Mouse (Mus musculus): ENCODE results near the gene Ccdc91.

DNA sequence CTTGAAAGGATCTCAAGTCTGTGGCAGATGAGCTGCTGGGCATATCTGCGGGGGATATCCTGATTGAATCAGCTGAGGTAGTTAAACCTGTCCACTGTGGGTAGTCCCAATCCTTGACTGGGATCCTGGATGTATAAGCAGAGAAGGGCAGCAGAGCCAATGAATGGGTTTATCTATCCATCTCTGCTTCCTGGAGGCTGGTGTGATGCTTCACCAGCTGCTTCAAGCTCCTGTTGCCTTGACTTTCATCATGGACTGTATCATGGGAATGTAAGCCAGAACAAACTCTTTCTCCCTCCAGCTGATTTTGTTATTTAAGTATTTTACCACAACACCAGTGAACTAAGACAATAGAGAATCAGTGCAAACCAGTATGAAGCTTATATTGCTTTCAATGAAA lies 200.6 kb downstream of the Ccdc91 start:
- TF ChIP-seq GATA1 (IDR thresholded peaks at IDR 0.05; ENCODE audit: low read length) (no peak), TAL1 (IDR thresholded peaks at IDR 0.05; ENCODE audit: low read length) (no peak)

Measured in erythroblast, embryonic 14.5 days (primary cell).